Mouse (Mus musculus) lung, postnatal 0 days (tissue): ENCODE measurements at regions not wholly inside any gene's neighbourhood (a gene's known extent, or its start where the extent isn't known, plus 50 kb on each side); places are given as distances from the start of the nearest gene placed in this dataset.

Experiments
- CTCF ChIP-seq: IDR thresholded peaks from 2 replicates; pipeline ENCODE4 v1.5.1; 2016; ENCODE audit warnings: antibody characterized with exemption, mild to moderate bottlenecking
- EP300 ChIP-seq: IDR thresholded peaks from 2 replicates; pipeline ENCODE4 v1.6.1; 2016; ENCODE audit warnings: antibody characterized with exemption, mild to moderate bottlenecking, control low read depth

GRCm38 (mm10) chr5:77663096-77663495 lies 255.3 kb upstream of the Igfbp7 start:
- TF ChIP-seq CTCF (no peak), EP300 (no peak)
